In the genomic region with DNA sequence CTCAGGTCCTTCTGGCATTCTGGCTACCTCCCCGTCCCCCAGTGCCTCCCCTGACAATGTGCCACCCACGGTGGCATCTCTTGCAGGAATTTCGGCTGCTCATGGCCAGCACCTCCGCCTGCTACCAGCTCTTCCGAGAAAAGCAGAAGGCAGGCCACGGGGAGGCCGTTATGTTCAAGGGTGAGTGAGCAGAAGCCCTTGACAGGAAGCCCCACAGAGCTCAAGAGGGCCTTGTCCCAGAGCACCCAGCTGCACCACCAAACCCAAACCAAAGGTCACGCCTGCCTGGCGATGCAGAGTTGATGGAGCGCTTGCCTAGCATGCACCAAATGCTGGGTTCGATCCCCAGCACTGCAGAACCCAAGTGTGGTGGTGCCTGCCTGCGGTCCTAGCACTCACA, we compare ENCODE assay signal across 17 mouse cellular contexts. TPM values are rescaled to one million over a fixed set of nuclear protein-coding genes. Genes with fewer than 3 reads are reported as not detected.
A peak's percentile ranks its signal among the peaks of the same experiment; 100 is the strongest.
DNase-seq lines count a peak whose midpoint lies in the region; ATAC-seq and TF ChIP-seq lines count a peak whose summit lies in the region.
"Had no signal": no experiment of that assay in that cellular context is flagged by ENCODE, and none has a peak within 500 bp of the region (broad histone marks: within the 10 kb centered on the region; RNA-seq: fewer than 3 reads in every experiment).

No protein-coding gene starts in this region.

- TF ChIP-seq CTCF in gastrocnemius, adult 2 months (IDR thresholded peaks at IDR 0.05): no peak

- intact Hi-C loops in gastrocnemius, adult 2 months (cut with DNase I): no loop called here
- intact Hi-C loops in gastrocnemius, postnatal 14 days (cut with DNase I; ENCODE audit: low total_unique reads): no loop called here

- no peak overlapping the region for H3K4me3 ChIP-seq in gastrocnemius, adult 2 months
- H3K4me3 ChIP-seq: embryonic facial prominence, embryonic 15.5 days; forebrain, embryonic 15.5 days; hindbrain, embryonic 15.5 days; kidney, embryonic 15.5 days; limb, embryonic 10.5 days; midbrain, embryonic 10.5 days; stomach, embryonic 15.5 days had no signal

- H3K27ac ChIP-seq in gastrocnemius, adult 2 months: no peak overlapping the region
- H3K27ac ChIP-seq: embryonic facial prominence, embryonic 15.5 days; forebrain, embryonic 15.5 days; hindbrain, embryonic 15.5 days; kidney, embryonic 15.5 days; limb, embryonic 10.5 days; midbrain, embryonic 10.5 days; stomach, embryonic 15.5 days had no signal

- H3K27me3 ChIP-seq in splenic B cell, adult 2 months (ENCODE audit: control insufficient read depth, insufficient read depth, low read length, poor library complexity, severe bottlenecking): no peaks in the 10 kb centered on the region
- H3K27me3 ChIP-seq: embryonic facial prominence, embryonic 15.5 days; forebrain, embryonic 15.5 days; hindbrain, embryonic 15.5 days; kidney, embryonic 15.5 days; stomach, embryonic 15.5 days had no signal

- ATAC-seq in megakaryocyte, adult 5-6 weeks (ENCODE audit: poor library complexity, severe bottlenecking): peak; percentile 44
- no peak for ATAC-seq in inflammation-experienced regulatory T-cells, adult 6 months
- no peak for ATAC-seq in erythroid progenitor cell, adult 5-6 weeks (replicated peaks; ENCODE audit: low FRiP score, poor library complexity, severe bottlenecking)
- ATAC-seq: forebrain, embryonic 15.5 days had no signal

- no peaks in the 10 kb centered on the region for H3K36me3 ChIP-seq in splenic B cell, adult 2 months (ENCODE audit: control insufficient read depth, insufficient read depth, low read length, poor library complexity, severe bottlenecking)
- H3K36me3 ChIP-seq: embryonic facial prominence, embryonic 15.5 days; forebrain, embryonic 15.5 days; hindbrain, embryonic 15.5 days; kidney, embryonic 15.5 days; limb, embryonic 10.5 days; midbrain, embryonic 10.5 days; stomach, embryonic 15.5 days had no signal

- DNase-seq in gastrocnemius, adult 2 months: peak; percentile 11
- DNase-seq in gastrocnemius, postnatal 14 days: no peak
- DNase-seq in A20 (ENCODE audit: low read depth, low spot score): peak; percentile 94
- peak; percentile 81 for DNase-seq in splenic B cell, adult 2 months (ENCODE audit: low read depth, low spot score)
- DNase-seq in lung, postnatal 25 days (ENCODE audit: low spot score): no peak
- DNase-seq: gastrocnemius, postnatal 10 days; lung, embryonic 14.5 days had no signal

RNA-seq across cellular contexts. Expression of a gene that starts 16.6 kb away (rescaled TPM):
- 100 to 1,000 TPM; 483 to 898 TPM for total RNA-seq in gastrocnemius, adult 2 months (2021)
- total RNA-seq in gastrocnemius, postnatal 14 days (2021): 100 to 1,000 TPM; 480 to 609 TPM
- total RNA-seq in megakaryocyte, adult 5-6 weeks (2015): 182 and 183 TPM in 2 replicates
- 110 and 120 TPM in 2 replicates for total RNA-seq in megakaryocyte, adult 5-6 weeks (2017)
- polyA plus RNA-seq in inflammation-experienced regulatory T-cells, adult 6 months (2017; shearing (Covaris generic)): 100 to 1,000 TPM; 275 to 381 (median 276) TPM
- total RNA-seq in erythroid progenitor cell, adult 5-6 weeks (2015; ENCODE audit: low replicate concordance): 44.3 and 52.0 TPM in 2 replicates
- 21.6 and 53.0 TPM in 2 replicates for total RNA-seq in erythroid progenitor cell, adult 5-6 weeks (2017; ENCODE audit: low replicate concordance)

RNA-seq across cellular contexts. Expression of a gene that starts 38.2 kb away (rescaled TPM):
- 100 to 1,000 TPM in 1 of 2 experiments, 10 to 100 TPM in 1; 77.0 to 273 TPM for total RNA-seq in gastrocnemius, adult 2 months (2021)
- 100 to 1,000 TPM; 101 to 150 TPM for total RNA-seq in gastrocnemius, postnatal 14 days (2021)
- total RNA-seq in megakaryocyte, adult 5-6 weeks (2015): 53.2 and 54.0 TPM in 2 replicates
- total RNA-seq in megakaryocyte, adult 5-6 weeks (2017): 53.5 and 56.7 TPM in 2 replicates
- 10 to 100 TPM in 1 of 3 experiments, 1 to 10 TPM in 2; 7.9 to 20.2 (median 9.7) TPM for polyA plus RNA-seq in inflammation-experienced regulatory T-cells, adult 6 months (2017; shearing (Covaris generic))
- 1.1 and 3.4 TPM in 2 replicates for total RNA-seq in erythroid progenitor cell, adult 5-6 weeks (2015; ENCODE audit: low replicate concordance)
- total RNA-seq in erythroid progenitor cell, adult 5-6 weeks (2017; ENCODE audit: low replicate concordance): 1.3 and 3.5 TPM in 2 replicates

RNA-seq across cellular contexts. Expression of a gene that starts 42.3 kb away (rescaled TPM):
- 10 to 100 TPM; 20.0 to 23.7 TPM for total RNA-seq in gastrocnemius, adult 2 months (2021)
- total RNA-seq in gastrocnemius, postnatal 14 days (2021): 10 to 100 TPM; 16.1 to 17.0 TPM
- 25.1 and 29.7 TPM in 2 replicates for total RNA-seq in megakaryocyte, adult 5-6 weeks (2015)
- 37.2 and 43.5 TPM in 2 replicates for total RNA-seq in megakaryocyte, adult 5-6 weeks (2017)
- polyA plus RNA-seq in inflammation-experienced regulatory T-cells, adult 6 months (2017; shearing (Covaris generic)): 1 to 10 TPM; 3.1 to 5.9 (median 5.6) TPM
- total RNA-seq in erythroid progenitor cell, adult 5-6 weeks (2015; ENCODE audit: low replicate concordance): 4.2 and 10.8 TPM in 2 replicates
- total RNA-seq in erythroid progenitor cell, adult 5-6 weeks (2017; ENCODE audit: low replicate concordance): 6.0 and 18.0 TPM in 2 replicates

Comparison
In these comparisons a context has a peak if more than half of its experiments do, and no peak if none do; other contexts are left out.
1. DNase-seq: peak in gastrocnemius, adult 2 months (single experiment), A20 (single experiment) and splenic B cell, adult 2 months (single experiment); none in gastrocnemius, postnatal 14 days (single experiment) and lung, postnatal 25 days (single experiment).
2. RNA of a gene that starts 38.2 kb away (total RNA-seq): 77.0 to 273 TPM in gastrocnemius, adult 2 months, 101 to 150 TPM in gastrocnemius, postnatal 14 days and 53.2 to 56.7 TPM in megakaryocyte, adult 5-6 weeks; 1.1 to 3.5 TPM in erythroid progenitor cell, adult 5-6 weeks; every median in the first group is over 10 times any median in the second.